9 mouse cellular contexts compared by ENCODE assay signal in the genomic region with DNA sequence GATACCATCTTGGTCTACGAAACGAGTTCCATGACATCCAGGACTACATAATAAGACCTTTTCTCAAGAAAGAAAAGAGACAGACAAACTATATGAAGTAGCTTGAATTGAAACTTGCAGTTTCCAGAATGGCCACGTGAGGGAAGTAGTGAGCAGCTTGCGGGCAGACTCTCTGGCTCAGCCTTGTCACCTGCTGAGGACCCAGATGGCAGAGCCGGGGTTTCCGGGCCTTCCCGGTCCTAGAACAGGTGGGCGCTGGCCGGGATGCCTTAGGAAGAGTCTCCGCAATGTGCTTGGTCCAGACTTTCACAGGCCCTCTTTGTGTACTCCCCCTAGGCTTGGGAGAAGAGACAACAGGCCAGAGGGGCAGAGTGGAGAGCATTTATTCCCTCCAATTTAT. TPM values are rescaled to one million over a fixed set of nuclear protein-coding genes. Genes with fewer than 3 reads are reported as not detected.
DNase-seq lines count a peak whose midpoint lies in the region; ATAC-seq and TF ChIP-seq lines count a peak whose summit lies in the region.
"Had no signal": no experiment of that assay in that cellular context is flagged by ENCODE, and none has a peak within 500 bp of the region (broad histone marks: within the 10 kb centered on the region; RNA-seq: fewer than 3 reads in every experiment).

No protein-coding gene starts in this region.

- no peak overlapping the region for H3K4me2 ChIP-seq in forebrain, embryonic 14.5 days (ENCODE audit: low read length)

- no peaks in the 10 kb centered on the region for H3K9me3 ChIP-seq in forebrain, embryonic 14.5 days (replicated peaks; ENCODE audit: control insufficient read depth, low read length)

- TF ChIP-seq POLR2A in lung, adult 2 months (IDR thresholded peaks at IDR 0.05; ENCODE audit: borderline replicate concordance, extremely low read depth, low read depth, low read length): no peak
- TF ChIP-seq POLR2A in olfactory bulb, adult 2 months (IDR thresholded peaks at IDR 0.05; ENCODE audit: insufficient read depth, low read depth, low read length): no peak

- no peaks in the 10 kb centered on the region; the same call in 1 of the 2 replicates for H3K4me1 ChIP-seq in forebrain, embryonic 14.5 days (ENCODE audit: control insufficient read depth, insufficient read depth, low read length)
- H3K4me1 ChIP-seq in lung, adult 2 months (ENCODE audit: control insufficient read depth, insufficient read depth, low read length): no peaks in the 10 kb centered on the region
- H3K4me1 ChIP-seq in olfactory bulb, adult 2 months (ENCODE audit: control insufficient read depth, insufficient read depth, low read length): peaks cover 16% of the 10 kb centered on the region

- peak; percentile 88 for TF ChIP-seq CTCF in lung, adult 2 months (IDR thresholded peaks at IDR 0.05; ENCODE audit: insufficient read depth, low read length)
- TF ChIP-seq CTCF in olfactory bulb, adult 2 months (IDR thresholded peaks at IDR 0.05; ENCODE audit: insufficient read depth, low read depth, low read length): peak; percentile 79

- 3% methylated on average over 10 of the region's 10 CpGs for WGBS in forebrain, embryonic 14.5 days
- WGBS in lung, adult 2 months: 2% methylated on average over 10 of the region's 10 CpGs
- WGBS in olfactory bulb, adult 2 months: under 1% methylated on average over 10 of the region's 10 CpGs

- peak; percentile 44 for DNase-seq in right cerebral cortex, adult 18-20 months
- DNase-seq in right cerebral cortex, postnatal 36 days (ENCODE audit: low spot score in 2 of 2): no peak
- peak; percentile 96 for DNase-seq in cerebellum, adult 11 months
- DNase-seq in forebrain, embryonic 14.5 days (ENCODE audit: low spot score): peak; percentile 87
- DNase-seq in kidney, adult 8-10 months: peak; percentile 28 to 60
- peak; percentile 65 for DNase-seq in lung, adult 2 months
- DNase-seq in thymus, postnatal 14 days: peak; percentile 79

- H3K27me3 ChIP-seq in forebrain, embryonic 14.5 days (replicated peaks; ENCODE audit: control insufficient read depth, insufficient read depth, low read length): no peaks in the 10 kb centered on the region; the same call in 1 of the 2 replicates

- H3K4me3 ChIP-seq in forebrain, embryonic 14.5 days (ENCODE audit: low read depth, low read length): no peak overlapping the region
- no peak overlapping the region for H3K4me3 ChIP-seq in lung, adult 2 months (replicated peaks; ENCODE audit: extremely low read depth, low read depth, low read length)
- no peak overlapping the region for H3K4me3 ChIP-seq in olfactory bulb, adult 2 months (ENCODE audit: insufficient read depth, low read depth, low read length)
- H3K4me3 ChIP-seq: myocyte had no signal

- H3K27ac ChIP-seq in forebrain, embryonic 14.5 days (ENCODE audit: low read depth, low read length): no peak overlapping the region
- no peak overlapping the region for H3K27ac ChIP-seq in olfactory bulb, adult 2 months (ENCODE audit: insufficient read depth, low read depth, low read length)

- H3K36me3 ChIP-seq in forebrain, embryonic 14.5 days (ENCODE audit: control insufficient read depth, insufficient read depth, low read length): no peaks in the 10 kb centered on the region

- no peak overlapping the region for H3K9ac ChIP-seq in forebrain, embryonic 14.5 days (ENCODE audit: low read length)

- peak; percentile 51 for ATAC-seq in forebrain, embryonic 14.5 days

RNA-seq across cellular contexts. Expression of a gene that starts 3.7 kb away (rescaled TPM):
- 8.1 and 9.0 TPM in 2 replicates for polyA plus RNA-seq in forebrain, embryonic 14.5 days (2014; fragmentation: Nextera tagmentation; extraction: Ambion mirVana)
- 0.94 and 1.4 TPM in 2 replicates for polyA plus RNA-seq in lung, adult 2 months (2012; rRNA removed)
- not detected in 2 replicates for polyA plus RNA-seq in olfactory bulb, adult 2 months (2012; ENCODE audit: insufficient read depth, insufficient read length, low replicate concordance, missing spikeins)

RNA-seq across cellular contexts. Expression of a gene that starts 19.6 kb away (rescaled TPM):
- 120 and 123 TPM in 2 replicates for polyA plus RNA-seq in forebrain, embryonic 14.5 days (2014; fragmentation: Nextera tagmentation; extraction: Ambion mirVana)
- polyA plus RNA-seq in lung, adult 2 months (2012; rRNA removed): 120 and 143 TPM in 2 replicates
- polyA plus RNA-seq in olfactory bulb, adult 2 months (2012; ENCODE audit: insufficient read depth, insufficient read length, low replicate concordance, missing spikeins): not detected in 2 replicates

Comparison
In these comparisons a context has a peak if more than half of its experiments do, and no peak if none do; other contexts are left out.
1. DNase-seq: peak in right cerebral cortex, adult 18-20 months (single experiment), cerebellum, adult 11 months (single experiment), forebrain, embryonic 14.5 days (single experiment), kidney, adult 8-10 months (2 of 2), lung, adult 2 months (single experiment) and thymus, postnatal 14 days (single experiment); none in right cerebral cortex, postnatal 36 days (0 of 2).
2. RNA of a gene that starts 19.6 kb away (polyA plus RNA-seq): 120 to 143 TPM in lung, adult 2 months and 120 to 123 TPM in forebrain, embryonic 14.5 days; not detected in olfactory bulb, adult 2 months; every median in the first group is over 100 times any median in the second.